Mouse (Mus musculus) limb, embryonic 10.5 days (tissue): ENCODE results near the gene Tjp2. TPM values are rescaled to one million over a fixed set of nuclear protein-coding genes. Genes with fewer than 3 reads are reported as not detected.
"Not testable (repeated sequence)": the region's sequence is repeated elsewhere in the genome, so short reads cannot be mapped to it uniquely, and the experiment has no call there.

ENCODE experiments used
- DNase-seq: peaks from one replicate; pipeline ENCODE4 v3.0.0-alpha.2; 2017; ENCODE audit warnings: low spot score
- H3K27ac ChIP-seq: fragments of 300-500 bp; sonication (generic); 2 replicates; pipeline ENCODE4 v1.5.1; 2016; ENCODE audit warnings: mild to moderate bottlenecking
- H3K27me3 ChIP-seq: fragments of 300-500 bp; sonication (generic); 2 replicates; pipeline ENCODE4 v1.6.1; 2016; ENCODE audit warnings: low read depth, mild to moderate bottlenecking; ENCODE audit not compliant: poor library complexity, severe bottlenecking
- H3K36me3 ChIP-seq: fragments of 300-500 bp; sonication (generic); 2 replicates; pipeline ENCODE4 v1.6.1; 2016; ENCODE audit warnings: mild to moderate bottlenecking, moderate library complexity
- H3K4me1 ChIP-seq: fragments of 300-500 bp; sonication (generic); 2 replicates; pipeline ENCODE4 v1.6.1; 2016
- H3K4me3 ChIP-seq: fragments of 300-500 bp; sonication (generic); 2 replicates; pipeline ENCODE4 v1.5.1; 2016; ENCODE audit warnings: mild to moderate bottlenecking, moderate library complexity
- H3K9me3 ChIP-seq: fragments of 300-500 bp; sonication (generic); replicated peaks from 2 replicates; pipeline ENCODE4 v1.6.1; 2016; ENCODE audit warnings: mild to moderate bottlenecking
- WGBS: fragments of 180-500 bp; shearing (Covaris S2); methylation state at CpG from one replicate; pipeline ENCODE4 v1.1.7; 2016; 5-methylcytosine and 5-hydroxymethylcytosine counted together
- polyA plus RNA-seq: library from polyadenylated mRNA; unstranded; fragments of >200 nt; fragmentation: Nextera tagmentation; extraction: Ambion mirVana; gene quantifications from 2 replicates; pipeline ENCODE4 v1.2.1, GENCODE M21; 2016

Gene Tjp2
- polyA plus RNA-seq, 1 experiment from 2014 or later, result 35.2 TPM

- H3K27me3 ChIP-seq, result no peaks in the 10 kb centered on the region
- no peak overlapping the region for H3K27ac ChIP-seq
- H3K4me3 ChIP-seq, result no peak overlapping the region
- H3K36me3 ChIP-seq, result peaks cover 76% of the 10 kb centered on the region
- 92% methylated on average over 16 of the region's 16 CpGs for WGBS
- 0 out of 2 replicates have a peak, but pooled peaks cover 6% of the 10 kb centered on the region for H3K4me1 ChIP-seq
- DNase-seq, result no peak
- H3K9me3 ChIP-seq, result no peaks in the 10 kb centered on the region
Measured at GRCm38 (mm10) chr19:24097666-24098455, 127.0 kb downstream of the Tjp2 start.

- H3K27ac ChIP-seq, H3K9me3 ChIP-seq, H3K4me1 ChIP-seq, DNase-seq, H3K27me3 ChIP-seq, H3K4me3 ChIP-seq: not testable (repeated sequence)
- 69% methylated on average over 8 of the region's 8 CpGs for WGBS
- H3K36me3 ChIP-seq, result peaks cover 35% of the 10 kb centered on the region
Measured at GRCm38 (mm10) chr19:24092060-24092459, 132.8 kb downstream of the Tjp2 start.

- WGBS, result 78% methylated on average over 2 of the region's 2 CpGs
Measured at GRCm38 (mm10) chr19:24090366-24090765, 134.5 kb downstream of the Tjp2 start.

GRCm38 (mm10) chr19:24085306-24085705, 139.5 kb downstream of the Tjp2 start:
- H3K4me1 ChIP-seq, result no peaks in the 10 kb centered on the region
- no peaks in the 10 kb centered on the region for H3K36me3 ChIP-seq
- H3K27ac ChIP-seq, result no peak overlapping the region
- WGBS, result 85% methylated on average over 2 of the region's 2 CpGs
- DNase-seq, result no peak
- H3K27me3 ChIP-seq, result no peaks in the 10 kb centered on the region
- no peaks in the 10 kb centered on the region for H3K9me3 ChIP-seq
- no peak overlapping the region for H3K4me3 ChIP-seq

More at GRCm38 (mm10) chr19:24090366-24090765, 134.5 kb downstream of the Tjp2 start:
- 0 out of 2 replicates have a peak, but pooled peaks cover 2% of the 10 kb centered on the region for H3K9me3 ChIP-seq
- H3K27ac ChIP-seq, result no peak overlapping the region
- no peaks in the 10 kb centered on the region for H3K27me3 ChIP-seq
- H3K4me3 ChIP-seq, result no peak overlapping the region
- no peak for DNase-seq
- peaks cover 18% of the 10 kb centered on the region for H3K36me3 ChIP-seq
- H3K4me1 ChIP-seq, result no peaks in the 10 kb centered on the region

GRCm38 (mm10) chr19:24080417-24081080, 144.3 kb downstream of the Tjp2 start:
- no peak overlapping the region for H3K27ac ChIP-seq
- no peaks in the 10 kb centered on the region for H3K4me1 ChIP-seq
- no peak for DNase-seq
- H3K27me3 ChIP-seq, result no peaks in the 10 kb centered on the region
- H3K9me3 ChIP-seq, result no peaks in the 10 kb centered on the region
- H3K4me3 ChIP-seq, result no peak overlapping the region
- no peaks in the 10 kb centered on the region for H3K36me3 ChIP-seq
- 48% methylated on average over 8 of the region's 8 CpGs for WGBS

GRCm38 (mm10) chr19:24077658-24078057, 147.2 kb downstream of the Tjp2 start:
- no peak for DNase-seq
- H3K4me3 ChIP-seq, result no peak overlapping the region
- H3K27me3 ChIP-seq, result no peaks in the 10 kb centered on the region
- no peaks in the 10 kb centered on the region for H3K36me3 ChIP-seq
- H3K27ac ChIP-seq, result no peak overlapping the region
- 95% methylated on average over 3 of the region's 3 CpGs for WGBS
- H3K9me3 ChIP-seq, result no peaks in the 10 kb centered on the region
- no peaks in the 10 kb centered on the region for H3K4me1 ChIP-seq

GRCm38 (mm10) chr19:24076536-24076935, 148.3 kb downstream of the Tjp2 start:
- Histone ChIP-seq H3K4me3 (no peak overlapping the region), H3K27me3 (no peaks in the 10 kb centered on the region), H3K36me3 (no peaks in the 10 kb centered on the region), H3K9me3 (no peaks in the 10 kb centered on the region), H3K27ac (no peak overlapping the region), H3K4me1 (no peaks in the 10 kb centered on the region)
- DNase-seq, result no peak
- 88% methylated on average over 7 of the region's 7 CpGs for WGBS

GRCm38 (mm10) chr19:24075927-24076326, 148.9 kb downstream of the Tjp2 start:
- no peak overlapping the region for H3K27ac ChIP-seq
- no peaks in the 10 kb centered on the region for H3K4me1 ChIP-seq
- WGBS, result 89% methylated on average over 8 of the region's 8 CpGs
- no peaks in the 10 kb centered on the region for H3K36me3 ChIP-seq
- H3K4me3 ChIP-seq, result no peak overlapping the region
- no peak for DNase-seq
- H3K27me3 ChIP-seq, result no peaks in the 10 kb centered on the region
- H3K9me3 ChIP-seq, result no peaks in the 10 kb centered on the region

GRCm38 (mm10) chr19:24073155-24073554, 151.7 kb downstream of the Tjp2 start:
- H3K36me3 ChIP-seq, result no peaks in the 10 kb centered on the region
- WGBS, result 59% methylated on average over 4 of the region's 4 CpGs
- H3K4me1 ChIP-seq, result no peaks in the 10 kb centered on the region
- no peak for DNase-seq
- H3K27me3 ChIP-seq, result no peaks in the 10 kb centered on the region
- H3K4me3 ChIP-seq, result no peak overlapping the region
- H3K27ac ChIP-seq, result no peak overlapping the region
- no peaks in the 10 kb centered on the region for H3K9me3 ChIP-seq

- H3K27me3 ChIP-seq, result no peaks in the 10 kb centered on the region
- DNase-seq, result no peak
- H3K9me3 ChIP-seq, result no peaks in the 10 kb centered on the region
- H3K4me3 ChIP-seq, result no peak overlapping the region
- 46% methylated on average over 12 of the region's 12 CpGs for WGBS
- H3K27ac ChIP-seq, result no peak overlapping the region
- H3K36me3 ChIP-seq, result no peaks in the 10 kb centered on the region
- H3K4me1 ChIP-seq, result no peaks in the 10 kb centered on the region
Measured at GRCm38 (mm10) chr19:24064348-24064895, 160.4 kb downstream of the Tjp2 start.

- Histone ChIP-seq H3K36me3 (no peaks in the 10 kb centered on the region), H3K4me1 (no peaks in the 10 kb centered on the region), H3K27me3 (no peaks in the 10 kb centered on the region), H3K4me3 (no peak overlapping the region), H3K27ac (no peak overlapping the region), H3K9me3 (no peaks in the 10 kb centered on the region)
- DNase-seq, result no peak
- 53% methylated on average over 4 of the region's 4 CpGs for WGBS
Measured at GRCm38 (mm10) chr19:24063585-24063984, 161.2 kb downstream of the Tjp2 start.

GRCm38 (mm10) chr19:24058851-24059250, 166.0 kb downstream of the Tjp2 start:
- Histone ChIP-seq H3K9me3 (no peaks in the 10 kb centered on the region), H3K4me1 (peaks cover 6% of the 10 kb centered on the region), H3K27me3 (no peaks in the 10 kb centered on the region), H3K4me3 (no peak overlapping the region), H3K27ac (no peak overlapping the region), H3K36me3 (no peaks in the 10 kb centered on the region)
- 88% methylated on average over 8 of the region's 8 CpGs for WGBS
- no peak for DNase-seq

- Histone ChIP-seq H3K36me3 (no peaks in the 10 kb centered on the region), H3K9me3 (no peaks in the 10 kb centered on the region), H3K27me3 (no peaks in the 10 kb centered on the region), H3K4me3 (no peak overlapping the region), H3K27ac (no peak overlapping the region), H3K4me1 (peaks cover 6% of the 10 kb centered on the region)
- 70% methylated on average over 5 of the region's 5 CpGs for WGBS
- no peak for DNase-seq
Measured at GRCm38 (mm10) chr19:24058021-24058420, 166.8 kb downstream of the Tjp2 start.
